Mouse (Mus musculus): ENCODE measurements around the gene Prpf40b. TPM values are rescaled to one million over a fixed set of nuclear protein-coding genes. Genes with fewer than 3 reads are reported as not detected.

The Prpf40b gene
- polyA plus RNA-seq, 1 experiment from 2014 or later = 113 TPM

- no peak overlapping the region for H3K9ac ChIP-seq (replicated peaks; ENCODE audit: low read depth, low read length)
- H3K9me3 ChIP-seq (ENCODE audit: control insufficient read depth, low read length) = no peaks in the 10 kb centered on the region
- H3K4me2 ChIP-seq (ENCODE audit: low read depth, low read length) = no peak overlapping the region
- no peaks in the 10 kb centered on the region for H3K36me3 ChIP-seq (ENCODE audit: control insufficient read depth, insufficient read depth, low read length)
- peaks cover 4% of the 10 kb centered on the region; the same call in 1 of the 2 replicates for H3K4me1 ChIP-seq (ENCODE audit: control insufficient read depth, insufficient read depth, low read length)
- ATAC-seq (ENCODE audit: low read depth) = no peak
- 97% methylated on average over 6 of the region's 6 CpGs for WGBS
- no peaks in the 10 kb centered on the region for H3K27me3 ChIP-seq (ENCODE audit: control insufficient read depth, insufficient read depth, low read length)
- no peak overlapping the region for H3K27ac ChIP-seq (ENCODE audit: low read depth, low read length)
- no peak overlapping the region for H3K4me3 ChIP-seq (ENCODE audit: low read depth, low read length)
Measured at GRCm38 (mm10) chr15:99253772-99254171, 41.1 kb upstream of the Prpf40b start.

- H3K9ac ChIP-seq (replicated peaks; ENCODE audit: low read depth, low read length) = no peak overlapping the region
- H3K36me3 ChIP-seq (ENCODE audit: control insufficient read depth, insufficient read depth, low read length) = no peaks in the 10 kb centered on the region
- no peak overlapping the region for H3K4me2 ChIP-seq (ENCODE audit: low read depth, low read length)
- no peak overlapping the region for H3K4me3 ChIP-seq (ENCODE audit: low read depth, low read length)
- no peaks in the 10 kb centered on the region for H3K27me3 ChIP-seq (ENCODE audit: control insufficient read depth, insufficient read depth, low read length)
- H3K4me1 ChIP-seq (ENCODE audit: control insufficient read depth, insufficient read depth, low read length) = peaks cover 4% of the 10 kb centered on the region; the same call in 1 of the 2 replicates
- no peaks in the 10 kb centered on the region for H3K9me3 ChIP-seq (ENCODE audit: control insufficient read depth, low read length)
- WGBS = 92% methylated on average over 2 of the region's 2 CpGs
- ATAC-seq (ENCODE audit: low read depth) = no peak
- H3K27ac ChIP-seq (ENCODE audit: low read depth, low read length) = no peak overlapping the region
Measured at GRCm38 (mm10) chr15:99254477-99255005, 40.3 kb upstream of the Prpf40b start.

- peaks cover 4% of the 10 kb centered on the region; the same call in 1 of the 2 replicates for H3K4me1 ChIP-seq (ENCODE audit: control insufficient read depth, insufficient read depth, low read length)
- no peaks in the 10 kb centered on the region for H3K36me3 ChIP-seq (ENCODE audit: control insufficient read depth, insufficient read depth, low read length)
- no peaks in the 10 kb centered on the region for H3K9me3 ChIP-seq (ENCODE audit: control insufficient read depth, low read length)
- no peak overlapping the region for H3K9ac ChIP-seq (replicated peaks; ENCODE audit: low read depth, low read length)
- WGBS = 86% methylated on average over 6 of the region's 6 CpGs
- H3K27ac ChIP-seq (ENCODE audit: low read depth, low read length) = no peak overlapping the region
- no peak overlapping the region for H3K4me3 ChIP-seq (ENCODE audit: low read depth, low read length)
- no peak overlapping the region for H3K4me2 ChIP-seq (ENCODE audit: low read depth, low read length)
- no peak for ATAC-seq (ENCODE audit: low read depth)
- no peaks in the 10 kb centered on the region for H3K27me3 ChIP-seq (ENCODE audit: control insufficient read depth, insufficient read depth, low read length)
Measured at GRCm38 (mm10) chr15:99255241-99255749, 39.6 kb upstream of the Prpf40b start.

GRCm38 (mm10) chr15:99259167-99259729 lies 35.6 kb upstream of the Prpf40b start:
- Histone ChIP-seq H3K36me3 (ENCODE audit: control insufficient read depth, insufficient read depth, low read length) (no peaks in the 10 kb centered on the region), H3K9me3 (ENCODE audit: control insufficient read depth, low read length) (no peaks in the 10 kb centered on the region), H3K27me3 (ENCODE audit: control insufficient read depth, insufficient read depth, low read length) (no peaks in the 10 kb centered on the region), H3K4me2 (ENCODE audit: low read depth, low read length) (peak overlapping the region; percentile 23; the same call in 1 of the 2 replicates), H3K27ac (ENCODE audit: low read depth, low read length) (no peak overlapping the region), H3K9ac (replicated peaks; ENCODE audit: low read depth, low read length) (no peak overlapping the region), H3K4me3 (ENCODE audit: low read depth, low read length) (no peak overlapping the region; the same call in 1 of the 2 replicates), H3K4me1 (ENCODE audit: control insufficient read depth, insufficient read depth, low read length) (no peaks in the 10 kb centered on the region)
- 70% methylated on average over 8 of the region's 8 CpGs for WGBS
- ATAC-seq (ENCODE audit: low read depth) = peak; percentile 50; the same call in 1 of the 2 replicates

GRCm38 (mm10) chr15:99259730-99260252 lies 35.1 kb upstream of the Prpf40b start:
- under 1% methylated on average over 7 of the region's 10 CpGs for WGBS
- Histone ChIP-seq H3K4me2 (ENCODE audit: low read depth, low read length) (peak overlapping the region; percentile 23; the same call in 1 of the 2 replicates), H3K36me3 (ENCODE audit: control insufficient read depth, insufficient read depth, low read length) (no peaks in the 10 kb centered on the region), H3K27me3 (ENCODE audit: control insufficient read depth, insufficient read depth, low read length) (no peaks in the 10 kb centered on the region), H3K9ac (replicated peaks; ENCODE audit: low read depth, low read length) (no peak overlapping the region), H3K9me3 (ENCODE audit: control insufficient read depth, low read length) (no peaks in the 10 kb centered on the region), H3K4me1 (ENCODE audit: control insufficient read depth, insufficient read depth, low read length) (no peaks in the 10 kb centered on the region), H3K27ac (ENCODE audit: low read depth, low read length) (no peak overlapping the region), H3K4me3 (ENCODE audit: low read depth, low read length) (no peak overlapping the region; the same call in 1 of the 2 replicates)
- ATAC-seq (ENCODE audit: low read depth) = no peak

DNA sequence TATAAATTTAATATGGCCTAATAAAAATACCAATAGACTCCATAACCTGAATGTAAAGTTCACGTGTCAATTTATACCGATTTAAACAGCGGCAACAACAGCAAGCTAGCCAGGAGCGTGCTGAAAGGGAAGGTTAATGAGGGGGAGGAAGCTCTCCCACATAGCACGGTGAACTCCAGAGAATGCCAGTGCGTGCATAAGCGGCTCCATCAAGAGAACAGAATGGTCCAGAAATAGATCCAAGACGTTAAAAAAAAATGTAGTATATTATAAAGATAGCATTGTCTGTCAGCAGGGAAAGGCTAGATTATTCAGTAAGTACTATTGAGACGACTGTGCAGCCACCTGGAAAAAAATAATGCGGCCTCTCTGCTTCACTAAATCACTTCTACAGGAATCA lies 32.2 kb upstream of the Prpf40b start:
- 35% methylated on average over 10 of the region's 10 CpGs for WGBS
- Histone ChIP-seq H3K27me3 (ENCODE audit: control insufficient read depth, insufficient read depth, low read length) (no peaks in the 10 kb centered on the region), H3K9ac (replicated peaks; ENCODE audit: low read depth, low read length) (no peak overlapping the region), H3K4me3 (ENCODE audit: low read depth, low read length) (no peak overlapping the region), H3K4me1 (ENCODE audit: control insufficient read depth, insufficient read depth, low read length) (no peaks in the 10 kb centered on the region), H3K4me2 (ENCODE audit: low read depth, low read length) (no peak overlapping the region), H3K27ac (ENCODE audit: low read depth, low read length) (no peak overlapping the region), H3K36me3 (ENCODE audit: control insufficient read depth, insufficient read depth, low read length) (no peaks in the 10 kb centered on the region), H3K9me3 (ENCODE audit: control insufficient read depth, low read length) (no peaks in the 10 kb centered on the region)
- ATAC-seq (ENCODE audit: low read depth) = no peak

GRCm38 (mm10) chr15:99264363-99264762 lies 30.5 kb upstream of the Prpf40b start:
- H3K4me3 ChIP-seq (ENCODE audit: low read depth, low read length) = no peak overlapping the region
- no peaks in the 10 kb centered on the region for H3K27me3 ChIP-seq (ENCODE audit: control insufficient read depth, insufficient read depth, low read length)
- H3K4me1 ChIP-seq (ENCODE audit: control insufficient read depth, insufficient read depth, low read length) = no peaks in the 10 kb centered on the region
- H3K27ac ChIP-seq (ENCODE audit: low read depth, low read length) = no peak overlapping the region
- H3K9me3 ChIP-seq (ENCODE audit: control insufficient read depth, low read length) = no peaks in the 10 kb centered on the region
- no peaks in the 10 kb centered on the region for H3K36me3 ChIP-seq (ENCODE audit: control insufficient read depth, insufficient read depth, low read length)
- H3K9ac ChIP-seq (replicated peaks; ENCODE audit: low read depth, low read length) = no peak overlapping the region
- ATAC-seq (ENCODE audit: low read depth) = no peak
- 89% methylated on average over 2 of the region's 2 CpGs for WGBS
- no peak overlapping the region for H3K4me2 ChIP-seq (ENCODE audit: low read depth, low read length)

- ATAC-seq (ENCODE audit: low read depth) = 0 out of 2 replicates have a peak, but pooled peaks have one; percentile 31
- H3K4me2 ChIP-seq (ENCODE audit: low read depth, low read length) = no peak overlapping the region
- no peak overlapping the region for H3K27ac ChIP-seq (ENCODE audit: low read depth, low read length)
- no peaks in the 10 kb centered on the region for H3K27me3 ChIP-seq (ENCODE audit: control insufficient read depth, insufficient read depth, low read length)
- H3K36me3 ChIP-seq (ENCODE audit: control insufficient read depth, insufficient read depth, low read length) = no peaks in the 10 kb centered on the region
- H3K4me1 ChIP-seq (ENCODE audit: control insufficient read depth, insufficient read depth, low read length) = no peaks in the 10 kb centered on the region
- no peak overlapping the region for H3K9ac ChIP-seq (replicated peaks; ENCODE audit: low read depth, low read length)
- H3K4me3 ChIP-seq (ENCODE audit: low read depth, low read length) = no peak overlapping the region
- 20% methylated on average over 4 of the region's 4 CpGs for WGBS
- no peaks in the 10 kb centered on the region for H3K9me3 ChIP-seq (ENCODE audit: control insufficient read depth, low read length)
Measured at GRCm38 (mm10) chr15:99265679-99266078, 29.2 kb upstream of the Prpf40b start.

GRCm38 (mm10) chr15:99276095-99276494 lies 18.8 kb upstream of the Prpf40b start:
- Histone ChIP-seq H3K4me2 (ENCODE audit: low read depth, low read length) (no peak overlapping the region), H3K4me3 (ENCODE audit: low read depth, low read length) (no peak overlapping the region), H3K4me1 (ENCODE audit: control insufficient read depth, insufficient read depth, low read length) (no peaks in the 10 kb centered on the region), H3K27ac (ENCODE audit: low read depth, low read length) (no peak overlapping the region), H3K9me3 (ENCODE audit: control insufficient read depth, low read length) (no peaks in the 10 kb centered on the region), H3K27me3 (ENCODE audit: control insufficient read depth, insufficient read depth, low read length) (no peaks in the 10 kb centered on the region), H3K36me3 (ENCODE audit: control insufficient read depth, insufficient read depth, low read length) (no peaks in the 10 kb centered on the region), H3K9ac (replicated peaks; ENCODE audit: low read depth, low read length) (no peak overlapping the region)
- no peak for ATAC-seq (ENCODE audit: low read depth)
- WGBS = 80% methylated on average over 8 of the region's 8 CpGs

All from neural tube, embryonic 14.5 days (tissue).